Mouse (Mus musculus): Measurements from ENCODE around the gene Kcnip4. TPM values are rescaled to one million over a fixed set of nuclear protein-coding genes. Genes with fewer than 3 reads are reported as not detected.
A peak's percentile ranks its signal among the peaks of the same experiment; 100 is the strongest.

Gene Kcnip4
- polyA plus RNA-seq, 1 experiment from 2014 or later, result 4.1 TPM

- H3K27me3 ChIP-seq, result no peaks in the 10 kb centered on the region
Observed at GRCm38 (mm10) chr5:49188236-49188635, 336.5 kb downstream of the Kcnip4 start.

GRCm38 (mm10) chr5:49150116-49150811 is 374.4 kb downstream of the Kcnip4 start:
- Histone ChIP-seq H3K9ac (no peak overlapping the region), H3K36me3 (no peaks in the 10 kb centered on the region), H3K4me2 (replicated peaks) (no peak overlapping the region), H3K4me3 (no peak overlapping the region), H3K4me1 (no peaks in the 10 kb centered on the region), H3K27me3 (no peaks in the 10 kb centered on the region), H3K27ac (no peak overlapping the region), H3K9me3 (no peaks in the 10 kb centered on the region)
- ATAC-seq (ENCODE audit: low FRiP score, low read depth), result no peak
- WGBS, result 84% methylated on average over 2 of the region's 2 CpGs

More at GRCm38 (mm10) chr5:49188236-49188635, 336.5 kb downstream of the Kcnip4 start:
- WGBS, result 66% methylated on average over 1 of the region's 1 CpGs
- Histone ChIP-seq H3K9me3 (no peaks in the 10 kb centered on the region), H3K4me3 (no peak overlapping the region), H3K36me3 (no peaks in the 10 kb centered on the region), H3K4me2 (replicated peaks) (no peak overlapping the region), H3K4me1 (no peaks in the 10 kb centered on the region), H3K27ac (no peak overlapping the region), H3K9ac (no peak overlapping the region)
- ATAC-seq (ENCODE audit: low FRiP score, low read depth), result no peak

GRCm38 (mm10) chr5:49149684-49150083 is 375.0 kb downstream of the Kcnip4 start:
- WGBS, result 86% methylated on average over 2 of the region's 2 CpGs
- no peak overlapping the region for H3K4me3 ChIP-seq
- no peak for ATAC-seq (ENCODE audit: low FRiP score, low read depth)
- H3K4me2 ChIP-seq (replicated peaks), result no peak overlapping the region
- H3K27me3 ChIP-seq, result no peaks in the 10 kb centered on the region
- H3K36me3 ChIP-seq, result no peaks in the 10 kb centered on the region
- no peak overlapping the region for H3K27ac ChIP-seq
- H3K4me1 ChIP-seq, result no peaks in the 10 kb centered on the region
- H3K9ac ChIP-seq, result no peak overlapping the region
- no peaks in the 10 kb centered on the region for H3K9me3 ChIP-seq

GRCm38 (mm10) chr5:49095432-49095831 is 429.3 kb downstream of the Kcnip4 start:
- no peaks in the 10 kb centered on the region for H3K27me3 ChIP-seq
- ATAC-seq (ENCODE audit: low FRiP score, low read depth), result no peak
- no peaks in the 10 kb centered on the region for H3K4me1 ChIP-seq
- H3K27ac ChIP-seq, result no peak overlapping the region
- no peaks in the 10 kb centered on the region for H3K36me3 ChIP-seq
- no peaks in the 10 kb centered on the region for H3K9me3 ChIP-seq
- no peak overlapping the region for H3K4me2 ChIP-seq (replicated peaks)
- H3K9ac ChIP-seq, result no peak overlapping the region
- 75% methylated on average over 5 of the region's 5 CpGs for whole genome bisulfite sequencing
- H3K4me3 ChIP-seq, result no peak overlapping the region

GRCm38 (mm10) chr5:49094945-49095344 is 429.8 kb downstream of the Kcnip4 start:
- Histone ChIP-seq H3K4me2 (replicated peaks) (no peak overlapping the region), H3K36me3 (no peaks in the 10 kb centered on the region), H3K4me1 (no peaks in the 10 kb centered on the region), H3K4me3 (no peak overlapping the region), H3K9ac (no peak overlapping the region), H3K27me3 (no peaks in the 10 kb centered on the region), H3K9me3 (no peaks in the 10 kb centered on the region), H3K27ac (no peak overlapping the region)
- ATAC-seq (ENCODE audit: low FRiP score, low read depth), result no peak
- 71% methylated on average over 2 of the region's 2 CpGs for WGBS

- no peak overlapping the region for H3K9ac ChIP-seq
- no peak for ATAC-seq (ENCODE audit: low FRiP score, low read depth)
- no peak overlapping the region for H3K4me3 ChIP-seq
- no peak overlapping the region for H3K27ac ChIP-seq
- H3K4me2 ChIP-seq (replicated peaks), result no peak overlapping the region
- H3K9me3 ChIP-seq, result no peaks in the 10 kb centered on the region
- no peaks in the 10 kb centered on the region for H3K36me3 ChIP-seq
- WGBS, result 77% methylated on average over 3 of the region's 3 CpGs
- H3K4me1 ChIP-seq, result no peaks in the 10 kb centered on the region
- no peaks in the 10 kb centered on the region for H3K27me3 ChIP-seq
Observed at GRCm38 (mm10) chr5:49094306-49094705, 430.4 kb downstream of the Kcnip4 start.

- Histone ChIP-seq H3K4me2 (replicated peaks) (peak overlapping the region; percentile 41), H3K9me3 (no peaks in the 10 kb centered on the region), H3K9ac (no peak overlapping the region), H3K4me3 (no peak overlapping the region), H3K36me3 (no peaks in the 10 kb centered on the region), H3K4me1 (no peaks in the 10 kb centered on the region), H3K27me3 (no peaks in the 10 kb centered on the region), H3K27ac (no peak overlapping the region)
- WGBS, result 16% methylated on average over 6 of the region's 6 CpGs
- ATAC-seq (ENCODE audit: low FRiP score, low read depth), result peak; percentile 79; the same call in 1 of the 2 replicates
Observed at GRCm38 (mm10) chr5:49090122-49090680, 434.5 kb downstream of the Kcnip4 start.

GRCm38 (mm10) chr5:49065646-49066045 is 459.1 kb downstream of the Kcnip4 start:
- WGBS, result 28% methylated on average over 1 of the region's 1 CpGs
- no peak for ATAC-seq (ENCODE audit: low FRiP score, low read depth)
- no peak overlapping the region for H3K9ac ChIP-seq
- no peaks in the 10 kb centered on the region for H3K27me3 ChIP-seq
- no peak overlapping the region for H3K4me3 ChIP-seq
- H3K36me3 ChIP-seq, result no peaks in the 10 kb centered on the region
- H3K9me3 ChIP-seq, result no peaks in the 10 kb centered on the region
- H3K4me2 ChIP-seq (replicated peaks), result no peak overlapping the region
- H3K27ac ChIP-seq, result no peak overlapping the region
- no peaks in the 10 kb centered on the region for H3K4me1 ChIP-seq

GRCm38 (mm10) chr5:49058926-49059325 is 465.8 kb downstream of the Kcnip4 start:
- no peaks in the 10 kb centered on the region for H3K27me3 ChIP-seq
- no peak overlapping the region for H3K4me2 ChIP-seq (replicated peaks)
- H3K9ac ChIP-seq, result no peak overlapping the region
- no peak overlapping the region for H3K4me3 ChIP-seq
- H3K27ac ChIP-seq, result no peak overlapping the region
- ATAC-seq (ENCODE audit: low FRiP score, low read depth), result no peak
- H3K4me1 ChIP-seq, result no peaks in the 10 kb centered on the region
- H3K9me3 ChIP-seq, result no peaks in the 10 kb centered on the region
- no peaks in the 10 kb centered on the region for H3K36me3 ChIP-seq

GRCm38 (mm10) chr5:49057636-49058340 is 466.9 kb downstream of the Kcnip4 start:
- H3K4me1 ChIP-seq, result no peaks in the 10 kb centered on the region
- no peaks in the 10 kb centered on the region for H3K9me3 ChIP-seq
- no peaks in the 10 kb centered on the region for H3K27me3 ChIP-seq
- H3K27ac ChIP-seq, result no peak overlapping the region
- H3K4me3 ChIP-seq, result no peak overlapping the region
- no peak overlapping the region for H3K4me2 ChIP-seq (replicated peaks)
- H3K36me3 ChIP-seq, result no peaks in the 10 kb centered on the region
- no peak overlapping the region for H3K9ac ChIP-seq
- 85% methylated on average over 4 of the region's 4 CpGs for WGBS
- ATAC-seq (ENCODE audit: low FRiP score, low read depth), result no peak

GRCm38 (mm10) chr5:49047960-49048359 is 476.7 kb downstream of the Kcnip4 start:
- H3K4me3 ChIP-seq, result no peak overlapping the region
- H3K9me3 ChIP-seq, result no peaks in the 10 kb centered on the region
- no peak for ATAC-seq (ENCODE audit: low FRiP score, low read depth)
- H3K36me3 ChIP-seq, result no peaks in the 10 kb centered on the region
- no peak overlapping the region for H3K4me2 ChIP-seq (replicated peaks)
- 75% methylated on average over 1 of the region's 1 CpGs for WGBS
- no peaks in the 10 kb centered on the region for H3K27me3 ChIP-seq
- no peak overlapping the region for H3K27ac ChIP-seq
- H3K9ac ChIP-seq, result no peak overlapping the region
- H3K4me1 ChIP-seq, result no peaks in the 10 kb centered on the region

- Histone ChIP-seq H3K4me2 (replicated peaks) (no peak overlapping the region), H3K4me3 (no peak overlapping the region), H3K27me3 (no peaks in the 10 kb centered on the region), H3K9ac (no peak overlapping the region), H3K36me3 (no peaks in the 10 kb centered on the region), H3K27ac (no peak overlapping the region), H3K4me1 (no peaks in the 10 kb centered on the region), H3K9me3 (no peaks in the 10 kb centered on the region)
- no peak for ATAC-seq (ENCODE audit: low FRiP score, low read depth)
- 63% methylated on average over 6 of the region's 6 CpGs for WGBS
Observed at GRCm38 (mm10) chr5:49041259-49041845, 483.4 kb downstream of the Kcnip4 start.
